Mouse (Mus musculus) stomach, embryonic 15.5 days (tissue): Measurements from ENCODE around the gene Frzb. TPM values are rescaled to one million over a fixed set of nuclear protein-coding genes. Genes with fewer than 3 reads are reported as not detected.
"Not testable (repeated sequence)": the region's sequence is repeated elsewhere in the genome, so short reads cannot be mapped to it uniquely, and the experiment has no call there.

Source experiments
- ATAC-seq: fragments of 200-750 bp; cut with Nextera tagmentation; 2 replicates; pipeline ENCODE4 v1.8.0; 2017; ENCODE audit warnings: low read depth, moderate number of reproducible peaks, moderate TSS enrichment; ENCODE audit not compliant: insufficient read depth, low FRiP score
- H3K27ac ChIP-seq: fragments of 300-500 bp; sonication (generic); 2 replicates; pipeline ENCODE4 v1.5.1; 2015; ENCODE audit warnings: mild to moderate bottlenecking, inconsistent platforms
- H3K27me3 ChIP-seq: fragments of 300-500 bp; sonication (generic); replicated peaks from 2 replicates; pipeline ENCODE4 v1.6.1; 2015; ENCODE audit warnings: inconsistent platforms
- H3K36me3 ChIP-seq: fragments of 300-500 bp; sonication (generic); 2 replicates; pipeline ENCODE4 v1.6.1; 2015; ENCODE audit warnings: inconsistent platforms
- H3K4me1 ChIP-seq: fragments of 300-500 bp; sonication (generic); 2 replicates; pipeline ENCODE4 v1.6.1; 2015; ENCODE audit warnings: inconsistent platforms
- H3K4me2 ChIP-seq: fragments of 300-500 bp; sonication (generic); 2 replicates; pipeline ENCODE4 v1.6.1; 2015; ENCODE audit warnings: mild to moderate bottlenecking, inconsistent platforms
- H3K4me3 ChIP-seq: fragments of 300-500 bp; sonication (generic); replicated peaks from 2 replicates; pipeline ENCODE4 v1.5.1; 2015; ENCODE audit warnings: inconsistent platforms
- H3K9ac ChIP-seq: fragments of 300-500 bp; sonication (generic); 2 replicates; pipeline ENCODE4 v1.6.1; 2015; ENCODE audit warnings: inconsistent platforms
- H3K9me3 ChIP-seq: fragments of 300-500 bp; sonication (generic); 2 replicates; pipeline ENCODE4 v1.6.1; 2016; ENCODE audit warnings: inconsistent platforms
- WGBS: fragments of 180-500 bp; shearing (Covaris S2); methylation state at CpG from one replicate; pipeline ENCODE4 v1.1.7; 2015; 5-methylcytosine and 5-hydroxymethylcytosine counted together
- polyA plus RNA-seq: library from polyadenylated mRNA; unstranded; fragments of >200 nt; fragmentation: Nextera tagmentation; extraction: Ambion mirVana; gene quantifications from 2 replicates; pipeline ENCODE4 v1.2.1, GENCODE M21; 2015

Frzb gene
- polyA plus RNA-seq: 4.7 and 5.0 TPM in 2 replicates

DNA sequence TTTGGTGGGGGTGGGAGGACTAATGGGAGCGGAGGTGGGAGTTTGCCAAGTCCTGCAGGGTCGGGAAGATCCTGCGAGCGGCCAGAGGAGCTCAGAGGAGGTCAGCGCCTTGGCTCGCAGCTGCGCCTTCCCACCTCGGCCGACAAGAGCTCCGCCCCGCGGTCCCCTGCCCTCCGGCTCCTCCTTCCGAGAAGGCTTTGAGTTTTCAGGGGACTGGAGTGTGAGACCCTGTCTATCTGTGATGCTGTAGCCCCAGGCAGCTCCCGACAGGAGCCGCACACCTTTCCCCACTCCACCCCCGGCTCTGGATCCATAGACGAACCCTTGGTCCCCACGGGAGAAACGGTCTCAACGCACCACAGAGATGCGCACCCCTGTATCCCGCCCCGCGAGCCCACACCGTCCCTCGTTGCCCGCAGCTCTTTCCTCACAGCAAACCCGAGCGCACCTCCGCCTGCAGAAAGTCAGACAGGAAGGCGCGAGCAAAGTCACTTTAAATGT lies at the start of gene Frzb:
Gene Frzb (minus strand): TSS at position 335 of the 501 bp plus-strand sequence.
- H3K27ac ChIP-seq: 0 out of 2 replicates have a peak within 1 kb of the TSS, but pooled peaks have one; percentile 7
- peak; percentile 70 for ATAC-seq

DNA sequence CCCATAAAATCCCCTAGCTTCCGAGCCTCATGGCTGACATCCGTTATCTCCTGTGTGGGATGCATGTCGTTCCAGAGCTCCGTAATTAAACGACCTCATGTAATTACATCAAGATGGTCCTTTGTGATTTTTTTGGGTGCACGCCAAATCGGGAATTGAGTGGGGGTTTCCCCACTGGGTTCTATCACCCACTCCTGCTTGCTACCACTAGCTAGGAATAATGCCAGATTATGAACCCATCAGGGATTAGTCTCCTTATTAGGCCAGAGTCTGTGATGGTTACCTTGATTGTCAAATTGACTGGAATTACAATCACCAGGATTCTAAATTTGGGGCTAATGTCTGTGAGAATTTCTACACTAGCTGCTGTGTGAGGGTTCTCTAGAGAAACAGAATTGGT lies 47.9 kb upstream of the Frzb start:
- not testable (repeated sequence) for H3K4me1 ChIP-seq, H3K4me2 ChIP-seq, ATAC-seq, H3K27me3 ChIP-seq, H3K36me3 ChIP-seq, H3K4me3 ChIP-seq, H3K9ac ChIP-seq, H3K9me3 ChIP-seq, H3K27ac ChIP-seq
- 80% methylated on average over 7 of the region's 7 CpGs for WGBS

More for the DNA sequence above, at the start of gene Frzb:
- Histone ChIP-seq H3K4me3 (peak within 1 kb of the TSS; percentile 62), H3K4me2 (peak within 1 kb of the TSS; percentile 100), H3K9ac (peak within 1 kb of the TSS; percentile 32; the same call in 1 of the 2 replicates), H3K36me3 (no peaks in the 10 kb centered on the region), H3K27me3 (peaks cover 16% of the 10 kb centered on the region; the same call in 1 of the 2 replicates), H3K9me3 (no peaks in the 10 kb centered on the region), H3K4me1 (peaks cover 12% of the 10 kb centered on the region; the same call in 1 of the 2 replicates)
- under 1% methylated on average over 33 of the region's 33 CpGs for WGBS

GRCm38 (mm10) chr2:80486851-80487250 lies 39.4 kb upstream of the Frzb start:
- 66% methylated on average over 5 of the region's 5 CpGs for WGBS
- Histone ChIP-seq H3K27ac (no peak overlapping the region), H3K4me1 (no peaks in the 10 kb centered on the region), H3K4me2 (no peak overlapping the region), H3K9me3 (no peaks in the 10 kb centered on the region), H3K36me3 (no peaks in the 10 kb centered on the region), H3K4me3 (no peak overlapping the region), H3K27me3 (no peaks in the 10 kb centered on the region), H3K9ac (no peak overlapping the region)
- no peak for ATAC-seq

GRCm38 (mm10) chr2:80484951-80485350 lies 37.5 kb upstream of the Frzb start:
- no peak overlapping the region for H3K4me2 ChIP-seq
- no peak for ATAC-seq
- WGBS: 93% methylated on average over 5 of the region's 5 CpGs
- no peak overlapping the region for H3K4me3 ChIP-seq
- H3K27ac ChIP-seq: no peak overlapping the region
- no peak overlapping the region for H3K9ac ChIP-seq
- H3K4me1 ChIP-seq: no peaks in the 10 kb centered on the region
- H3K9me3 ChIP-seq: no peaks in the 10 kb centered on the region
- no peaks in the 10 kb centered on the region for H3K36me3 ChIP-seq
- no peaks in the 10 kb centered on the region for H3K27me3 ChIP-seq

- Histone ChIP-seq H3K27ac (no peak overlapping the region), H3K4me2 (no peak overlapping the region), H3K9me3 (no peaks in the 10 kb centered on the region), H3K4me1 (no peaks in the 10 kb centered on the region), H3K27me3 (no peaks in the 10 kb centered on the region), H3K4me3 (no peak overlapping the region), H3K9ac (no peak overlapping the region), H3K36me3 (no peaks in the 10 kb centered on the region)
- 64% methylated on average over 1 of the region's 1 CpGs for WGBS
- ATAC-seq: no peak
Measured at GRCm38 (mm10) chr2:80475831-80476230, 28.4 kb upstream of the Frzb start.

DNA sequence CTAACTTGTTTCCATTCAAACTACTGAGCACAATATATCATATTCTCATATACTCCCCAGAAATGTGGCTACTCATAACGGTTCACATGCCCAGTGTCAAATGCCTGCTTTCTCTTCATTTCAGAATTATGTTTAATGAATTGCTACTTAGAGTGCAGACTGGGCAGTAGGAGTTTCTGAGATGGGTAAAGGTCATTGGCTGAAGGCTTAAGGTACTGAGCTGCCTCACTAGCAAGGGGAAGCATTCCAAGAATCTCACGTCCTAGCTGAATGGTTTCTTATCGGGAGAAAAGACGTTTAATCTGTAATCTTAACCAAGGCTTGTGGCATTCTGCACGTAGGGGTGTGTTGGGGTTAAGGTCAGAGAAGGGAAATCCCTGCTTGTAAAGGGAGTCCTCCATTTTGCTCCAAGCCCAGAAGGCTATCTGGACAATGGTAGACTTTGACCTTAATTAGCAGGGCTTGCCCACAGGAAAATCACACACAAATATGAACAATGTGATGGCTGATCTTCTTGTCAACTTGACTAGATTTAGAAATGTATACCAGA lies 26.9 kb upstream of the Frzb start:
- Histone ChIP-seq H3K36me3 (no peaks in the 10 kb centered on the region), H3K4me1 (no peaks in the 10 kb centered on the region), H3K9me3 (no peaks in the 10 kb centered on the region), H3K27ac (no peak overlapping the region), H3K9ac (no peak overlapping the region), H3K27me3 (no peaks in the 10 kb centered on the region), H3K4me2 (no peak overlapping the region), H3K4me3 (no peak overlapping the region)
- 51% methylated on average over 5 of the region's 5 CpGs for WGBS
- no peak for ATAC-seq

DNA sequence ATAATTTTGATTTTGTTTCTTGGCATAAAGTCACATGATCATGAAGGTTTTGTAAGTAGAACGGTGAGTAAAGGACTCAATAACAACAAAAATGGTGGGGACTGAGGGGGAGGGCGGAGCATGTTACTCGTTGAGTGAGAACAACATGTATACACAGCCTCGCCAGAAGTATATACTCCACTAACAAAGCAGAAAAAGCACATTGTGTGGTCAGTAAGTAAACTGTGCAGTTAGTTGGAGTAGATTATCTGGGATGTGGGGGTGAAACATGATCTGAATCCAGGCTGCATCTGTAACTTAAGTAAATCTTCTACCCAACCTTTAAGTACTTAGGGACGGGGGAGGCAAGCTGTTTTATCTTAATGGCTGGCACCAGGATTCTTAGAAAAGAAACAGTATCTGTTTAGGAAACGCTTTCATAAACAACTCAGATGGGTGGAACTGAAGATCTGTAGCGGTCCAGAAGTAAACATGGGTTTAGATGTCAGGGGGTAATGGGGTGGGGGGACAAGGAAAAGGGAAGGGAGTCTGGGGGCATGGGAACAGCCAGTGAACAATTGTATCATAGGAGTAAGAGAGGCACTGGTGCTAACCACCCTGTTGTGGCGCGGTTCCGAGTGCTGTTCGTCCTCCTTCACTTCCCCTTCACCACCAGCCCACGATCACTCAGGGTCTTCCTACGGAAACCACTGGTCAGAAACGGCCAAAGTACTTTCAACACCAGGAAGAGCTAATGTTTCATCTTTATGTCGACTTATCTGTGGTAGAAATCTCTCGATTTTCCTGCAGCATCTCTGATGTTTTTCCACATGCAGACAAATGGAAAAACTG lies 18.8 kb upstream of the Frzb start:
- Histone ChIP-seq H3K9ac (no peak overlapping the region), H3K4me1 (no peaks in the 10 kb centered on the region), H3K4me2 (no peak overlapping the region), H3K9me3 (no peaks in the 10 kb centered on the region), H3K4me3 (no peak overlapping the region), H3K27ac (no peak overlapping the region), H3K27me3 (no peaks in the 10 kb centered on the region), H3K36me3 (no peaks in the 10 kb centered on the region)
- no peak for ATAC-seq
- WGBS: 56% methylated on average over 16 of the region's 16 CpGs

DNA sequence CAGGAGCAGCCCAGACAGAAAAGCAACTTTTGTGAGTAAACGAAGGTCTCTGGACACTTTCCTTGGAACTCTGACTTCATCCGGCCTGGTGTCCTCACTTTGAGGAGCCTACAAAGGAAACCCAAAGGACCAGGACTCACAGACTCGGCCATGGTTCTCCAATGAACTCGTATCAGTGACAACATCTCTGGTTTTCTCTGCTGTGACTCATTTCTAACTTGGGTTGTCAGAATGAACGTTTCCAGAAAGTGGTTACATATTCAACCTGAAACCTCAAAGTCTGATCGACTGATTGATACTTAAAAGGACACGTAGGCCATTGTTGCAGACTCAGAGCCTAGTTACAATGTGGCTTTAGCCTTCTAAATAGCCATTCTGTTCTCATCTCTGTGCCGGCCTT lies 14.4 kb upstream of the Frzb start:
- no peaks in the 10 kb centered on the region for H3K36me3 ChIP-seq
- no peaks in the 10 kb centered on the region for H3K9me3 ChIP-seq
- H3K9ac ChIP-seq: no peak overlapping the region
- 0 out of 2 replicates have a peak, but pooled peaks cover 1% of the 10 kb centered on the region for H3K27me3 ChIP-seq
- 67% methylated on average over 8 of the region's 8 CpGs for WGBS
- no peak overlapping the region for H3K27ac ChIP-seq
- no peaks in the 10 kb centered on the region for H3K4me1 ChIP-seq
- no peak overlapping the region for H3K4me2 ChIP-seq
- no peak overlapping the region for H3K4me3 ChIP-seq
- ATAC-seq: no peak

- H3K4me2 ChIP-seq: peak overlapping the region; percentile 100
- ATAC-seq: no peak
- no peaks in the 10 kb centered on the region for H3K9me3 ChIP-seq
- peak overlapping the region; percentile 62 for H3K4me3 ChIP-seq
- H3K9ac ChIP-seq: no peak overlapping the region
- H3K36me3 ChIP-seq: no peaks in the 10 kb centered on the region
- H3K27ac ChIP-seq: no peak overlapping the region
- WGBS: 1% methylated on average over 12 of the region's 12 CpGs
- H3K4me1 ChIP-seq: peaks cover 12% of the 10 kb centered on the region; the same call in 1 of the 2 replicates
- H3K27me3 ChIP-seq: peaks cover 16% of the 10 kb centered on the region; the same call in 1 of the 2 replicates
Measured at GRCm38 (mm10) chr2:80448231-80448630, 806 bp upstream of the Frzb start.

- H3K4me3 ChIP-seq: peak overlapping the region; percentile 62
- H3K27me3 ChIP-seq: peaks cover 16% of the 10 kb centered on the region; the same call in 1 of the 2 replicates
- peak overlapping the region; percentile 100 for H3K4me2 ChIP-seq
- no peaks in the 10 kb centered on the region for H3K36me3 ChIP-seq
- WGBS: under 1% methylated on average over 54 of the region's 54 CpGs
- ATAC-seq: peak; percentile 44
- peak overlapping the region; percentile 5; the same call in 1 of the 2 replicates for H3K9ac ChIP-seq
- H3K9me3 ChIP-seq: no peaks in the 10 kb centered on the region
- H3K27ac ChIP-seq: no peak overlapping the region
- peaks cover 12% of the 10 kb centered on the region; the same call in 1 of the 2 replicates for H3K4me1 ChIP-seq
Measured at GRCm38 (mm10) chr2:80446308-80447151, 895 bp downstream of the Frzb start.

- ATAC-seq: no peak
- 19% methylated on average over 10 of the region's 10 CpGs for WGBS
Measured at GRCm38 (mm10) chr2:80445926-80446307, 1.5 kb downstream of the Frzb start.

More at GRCm38 (mm10) chr2:80445926-80446307, 1.5 kb downstream of the Frzb start:
- H3K9ac ChIP-seq: no peak overlapping the region
- H3K4me3 ChIP-seq: peak overlapping the region; percentile 62
- peak overlapping the region; percentile 100 for H3K4me2 ChIP-seq
- no peaks in the 10 kb centered on the region for H3K9me3 ChIP-seq
- H3K36me3 ChIP-seq: no peaks in the 10 kb centered on the region
- H3K27me3 ChIP-seq: peaks cover 16% of the 10 kb centered on the region; the same call in 1 of the 2 replicates
- no peak overlapping the region for H3K27ac ChIP-seq
- H3K4me1 ChIP-seq: peaks cover 12% of the 10 kb centered on the region; the same call in 1 of the 2 replicates
